Mouse (Mus musculus): ENCODE measurements around the gene Clptm1. TPM values are rescaled to one million over a fixed set of nuclear protein-coding genes. Genes with fewer than 3 reads are reported as not detected.

Clptm1 gene
- polyA plus RNA-seq, 1 experiment from 2014 or later = 99.8 TPM

- Histone ChIP-seq H3K9ac (peak overlapping the region; percentile 68; the same call in 1 of the 2 replicates), H3K36me3 (peaks cover 50% of the 10 kb centered on the region)
- WGBS = 68% methylated on average over 4 of the region's 4 CpGs
These were observed 35.0 kb upstream of the Clptm1 start for GRCm38 (mm10) chr7:19699827-19700148.

GRCm38 (mm10) chr7:19698907-19699826, 34.3 kb upstream of the Clptm1 start, which contains the start of gene Apoe:
TSS of gene Apoe (minus strand) at chr7:19699188.
- peaks cover 46% of the 10 kb centered on the region for H3K4me1 ChIP-seq (replicated peaks)
- WGBS = 3% methylated on average over 20 of the region's 20 CpGs
- peak; percentile 68 for ATAC-seq (ENCODE audit: insufficient number of reproducible peaks, low FRiP score)
- H3K4me3 ChIP-seq = peak within 1 kb of the TSS; percentile 55
- no peaks in the 10 kb centered on the region for H3K9me3 ChIP-seq (replicated peaks)
- H3K9ac ChIP-seq = peak within 1 kb of the TSS; percentile 68
- peak within 1 kb of the TSS; percentile 61 for H3K27ac ChIP-seq (ENCODE audit: poor library complexity, severe bottlenecking)
- H3K27me3 ChIP-seq (replicated peaks) = no peaks in the 10 kb centered on the region
- peaks cover 45% of the 10 kb centered on the region for H3K36me3 ChIP-seq
- H3K4me2 ChIP-seq = peak within 1 kb of the TSS; percentile 86

More at GRCm38 (mm10) chr7:19699827-19700148, 35.0 kb upstream of the Clptm1 start:
- Histone ChIP-seq H3K4me2 (peak overlapping the region; percentile 86; the same call in 1 of the 2 replicates), H3K4me1 (replicated peaks) (peaks cover 42% of the 10 kb centered on the region), H3K9me3 (replicated peaks) (no peaks in the 10 kb centered on the region), H3K27ac (ENCODE audit: poor library complexity, severe bottlenecking) (0 out of 2 replicates have a peak overlapping the region, but pooled peaks have one; percentile 61), H3K27me3 (replicated peaks) (no peaks in the 10 kb centered on the region), H3K4me3 (no peak overlapping the region)
- ATAC-seq (ENCODE audit: insufficient number of reproducible peaks, low FRiP score) = no peak

- Histone ChIP-seq H3K9ac (peak overlapping the region; percentile 68), H3K27me3 (replicated peaks) (no peaks in the 10 kb centered on the region), H3K9me3 (replicated peaks) (no peaks in the 10 kb centered on the region), H3K4me1 (replicated peaks) (peaks cover 54% of the 10 kb centered on the region), H3K27ac (ENCODE audit: poor library complexity, severe bottlenecking) (peak overlapping the region; percentile 61), H3K4me3 (peak overlapping the region; percentile 55), H3K36me3 (peaks cover 36% of the 10 kb centered on the region), H3K4me2 (peak overlapping the region; percentile 86)
- 2% methylated on average over 28 of the region's 28 CpGs for WGBS
- no peak for ATAC-seq (ENCODE audit: insufficient number of reproducible peaks, low FRiP score)
These were observed 33.4 kb upstream of the Clptm1 start for GRCm38 (mm10) chr7:19697949-19698906.

- peaks cover 62% of the 10 kb centered on the region for H3K4me1 ChIP-seq (replicated peaks)
These were observed 31.6 kb upstream of the Clptm1 start for GRCm38 (mm10) chr7:19696336-19696873.

GRCm38 (mm10) chr7:19695881-19696280, 31.0 kb upstream of the Clptm1 start:
- Histone ChIP-seq H3K4me1 (replicated peaks) (peaks cover 58% of the 10 kb centered on the region), H3K36me3 (peaks cover 17% of the 10 kb centered on the region), H3K9me3 (replicated peaks) (no peaks in the 10 kb centered on the region), H3K9ac (no peak overlapping the region), H3K27ac (ENCODE audit: poor library complexity, severe bottlenecking) (peak overlapping the region; percentile 95), H3K4me2 (no peak overlapping the region), H3K27me3 (replicated peaks) (no peaks in the 10 kb centered on the region), H3K4me3 (no peak overlapping the region)
- 73% methylated on average over 6 of the region's 6 CpGs for WGBS
- no peak for ATAC-seq (ENCODE audit: insufficient number of reproducible peaks, low FRiP score)

More at GRCm38 (mm10) chr7:19696336-19696873, 31.6 kb upstream of the Clptm1 start:
- Histone ChIP-seq H3K4me2 (0 out of 2 replicates have a peak overlapping the region, but pooled peaks have one; percentile 86), H3K9me3 (replicated peaks) (no peaks in the 10 kb centered on the region), H3K9ac (0 out of 2 replicates have a peak overlapping the region, but pooled peaks have one; percentile 11), H3K27me3 (replicated peaks) (no peaks in the 10 kb centered on the region), H3K27ac (ENCODE audit: poor library complexity, severe bottlenecking) (peak overlapping the region; percentile 95; the same call in 1 of the 2 replicates), H3K4me3 (no peak overlapping the region), H3K36me3 (peaks cover 18% of the 10 kb centered on the region)
- no peak for ATAC-seq (ENCODE audit: insufficient number of reproducible peaks, low FRiP score)
- WGBS = 87% methylated on average over 34 of the region's 34 CpGs

GRCm38 (mm10) chr7:19695213-19695594, 30.4 kb upstream of the Clptm1 start:
- peak; percentile 66 for ATAC-seq (ENCODE audit: insufficient number of reproducible peaks, low FRiP score)
- no peaks in the 10 kb centered on the region for H3K27me3 ChIP-seq (replicated peaks)
- H3K36me3 ChIP-seq = peaks cover 17% of the 10 kb centered on the region
- 4% methylated on average over 8 of the region's 8 CpGs for WGBS
- H3K4me2 ChIP-seq = peak overlapping the region; percentile 23; the same call in 1 of the 2 replicates
- H3K9ac ChIP-seq = peak overlapping the region; percentile 37; the same call in 1 of the 2 replicates
- no peaks in the 10 kb centered on the region for H3K9me3 ChIP-seq (replicated peaks)
- peak overlapping the region; percentile 95 for H3K27ac ChIP-seq (ENCODE audit: poor library complexity, severe bottlenecking)
- H3K4me3 ChIP-seq = no peak overlapping the region
- H3K4me1 ChIP-seq (replicated peaks) = peaks cover 52% of the 10 kb centered on the region

GRCm38 (mm10) chr7:19694336-19695212, 29.7 kb upstream of the Clptm1 start:
- H3K9me3 ChIP-seq (replicated peaks) = no peaks in the 10 kb centered on the region
- H3K4me1 ChIP-seq (replicated peaks) = peaks cover 50% of the 10 kb centered on the region
- peak overlapping the region; percentile 23; the same call in 1 of the 2 replicates for H3K4me2 ChIP-seq
- H3K27me3 ChIP-seq (replicated peaks) = no peaks in the 10 kb centered on the region
- H3K27ac ChIP-seq (ENCODE audit: poor library complexity, severe bottlenecking) = peak overlapping the region; percentile 95
- no peak for ATAC-seq (ENCODE audit: insufficient number of reproducible peaks, low FRiP score)
- peak overlapping the region; percentile 37; the same call in 1 of the 2 replicates for H3K9ac ChIP-seq
- 62% methylated on average over 10 of the region's 10 CpGs for WGBS
- H3K4me3 ChIP-seq = no peak overlapping the region
- H3K36me3 ChIP-seq = peaks cover 17% of the 10 kb centered on the region

GRCm38 (mm10) chr7:19693421-19693820, 28.6 kb upstream of the Clptm1 start:
- Histone ChIP-seq H3K4me3 (no peak overlapping the region), H3K9me3 (replicated peaks) (no peaks in the 10 kb centered on the region), H3K4me2 (peak overlapping the region; percentile 35), H3K36me3 (peaks cover 17% of the 10 kb centered on the region), H3K4me1 (replicated peaks) (peaks cover 39% of the 10 kb centered on the region), H3K9ac (peak overlapping the region; percentile 8; the same call in 1 of the 2 replicates), H3K27ac (ENCODE audit: poor library complexity, severe bottlenecking) (peak overlapping the region; percentile 62), H3K27me3 (replicated peaks) (no peaks in the 10 kb centered on the region)
- 26% methylated on average over 10 of the region's 10 CpGs for WGBS
- peak; percentile 38; the same call in 1 of the 2 replicates for ATAC-seq (ENCODE audit: insufficient number of reproducible peaks, low FRiP score)

- WGBS = 45% methylated on average over 28 of the region's 28 CpGs
- Histone ChIP-seq H3K4me2 (peak within 1 kb of the TSS; percentile 35), H3K4me1 (replicated peaks) (peaks cover 39% of the 10 kb centered on the region), H3K9ac (peak within 1 kb of the TSS; percentile 8; the same call in 1 of the 2 replicates), H3K4me3 (no peak within 1 kb of the TSS), H3K9me3 (replicated peaks) (no peaks in the 10 kb centered on the region), H3K27ac (ENCODE audit: poor library complexity, severe bottlenecking) (peak within 1 kb of the TSS; percentile 62), H3K27me3 (replicated peaks) (no peaks in the 10 kb centered on the region), H3K36me3 (peaks cover 14% of the 10 kb centered on the region)
- ATAC-seq (ENCODE audit: insufficient number of reproducible peaks, low FRiP score) = no peak
These were observed 27.3 kb upstream of the Clptm1 start, which contains the start of gene Apoc1 for GRCm38 (mm10) chr7:19691873-19692865. TSS of gene Apoc1 (minus strand) at chr7:19692660.
